Mouse (Mus musculus) kidney, postnatal 0 days (tissue): ENCODE measurements around the gene Zbtb24. TPM values are rescaled to one million over a fixed set of nuclear protein-coding genes. Genes with fewer than 3 reads are reported as not detected.
"Not testable (repeated sequence)": the region's sequence is repeated elsewhere in the genome, so short reads cannot be mapped to it uniquely, and the experiment has no call there.

Experiments used
- ATAC-seq: fragments of 200-750 bp; cut with Nextera tagmentation; replicated peaks from 2 replicates; pipeline ENCODE4 v1.8.0; 2017; ENCODE audit warnings: low read depth, moderate number of reproducible peaks, moderate TSS enrichment, moderate library complexity; ENCODE audit not compliant: low FRiP score
- DNase-seq: peaks from one replicate; pipeline ENCODE4 v3.0.0-alpha.2; 2016; ENCODE audit warnings: low spot score
- H3K27ac ChIP-seq: fragments of 300-500 bp; sonication (generic); 2 replicates; pipeline ENCODE4 v1.5.1; 2014; ENCODE audit warnings: mild to moderate bottlenecking
- H3K27me3 ChIP-seq: fragments of 300-500 bp; sonication (generic); 2 replicates; pipeline ENCODE4 v1.6.1; 2014; ENCODE audit warnings: low read length, mixed read lengths; ENCODE audit not compliant: insufficient read depth
- H3K36me3 ChIP-seq: fragments of 300-500 bp; sonication (generic); 2 replicates; pipeline ENCODE4 v1.6.1; 2014; ENCODE audit warnings: low read length, mixed read lengths; ENCODE audit not compliant: insufficient read depth
- H3K4me1 ChIP-seq: fragments of 300-500 bp; sonication (generic); replicated peaks from 2 replicates; pipeline ENCODE4 v1.6.1; 2014; ENCODE audit warnings: antibody characterized with exemption, low read length, mixed read lengths; ENCODE audit not compliant: insufficient read depth
- H3K4me2 ChIP-seq: fragments of 300-500 bp; sonication (generic); 2 replicates; pipeline ENCODE4 v1.6.1; 2014; ENCODE audit warnings: mild to moderate bottlenecking, low read length, moderate library complexity, mixed read lengths
- H3K4me3 ChIP-seq: fragments of 300-500 bp; sonication (generic); replicated peaks from 2 replicates; pipeline ENCODE4 v1.5.1; 2014; ENCODE audit warnings: low read depth, low read length
- H3K9ac ChIP-seq: fragments of 300-500 bp; sonication (generic); 2 replicates; pipeline ENCODE4 v1.6.1; 2014; ENCODE audit warnings: low read depth, low read length
- H3K9me3 ChIP-seq: fragments of 300-500 bp; sonication (generic); replicated peaks from 2 replicates; pipeline ENCODE4 v1.6.1; 2016; ENCODE audit warnings: low read length, inconsistent platforms, mixed read lengths
- CTCF ChIP-seq: IDR thresholded peaks from 2 replicates; pipeline ENCODE4 v1.5.1; 2016; ENCODE audit warnings: antibody characterized with exemption, low read depth, mild to moderate bottlenecking, moderate library complexity
- WGBS: fragments of 180-500 bp; shearing (Covaris S2); extraction: QIAGEN DNeasy Blood & Tissue Kit; methylation state at CpG from one replicate; pipeline ENCODE4 v1.1.7; 2014; 5-methylcytosine and 5-hydroxymethylcytosine counted together
- polyA plus RNA-seq: library from polyadenylated mRNA; unstranded; fragments of >200 nt; fragmentation: Nextera tagmentation; extraction: Ambion mirVana; gene quantifications from 2 replicates; pipeline ENCODE4 v1.2.1, GENCODE M21; 2015

Zbtb24 gene
- polyA plus RNA-seq, 1 experiment from 2014 or later, result 18.4 TPM

- H3K4me1 ChIP-seq, result peaks cover 13% of the 10 kb centered on the region
- WGBS, result under 1% methylated on average over 50 of the region's 50 CpGs
- H3K36me3 ChIP-seq, result peaks cover 20% of the 10 kb centered on the region
- peak; percentile 12 for TF ChIP-seq CTCF
- ATAC-seq (peak; percentile 91), DNase-seq (peak; percentile 97)
- H3K9ac ChIP-seq, result peak within 1 kb of the TSS; percentile 69
- no peaks in the 10 kb centered on the region for H3K27me3 ChIP-seq
- H3K4me3 ChIP-seq, result peak within 1 kb of the TSS; percentile 62
- H3K27ac ChIP-seq, result peak within 1 kb of the TSS; percentile 84
- no peaks in the 10 kb centered on the region for H3K9me3 ChIP-seq
- H3K4me2 ChIP-seq, result peak within 1 kb of the TSS; percentile 98
Measured at GRCm38 (mm10) chr10:41489708-41490517, 39.7 kb downstream of the Zbtb24 start, which contains the start of the genes Smpd2 and Ppil6. Smpd2 (minus strand) TSS chr10:41490369. Ppil6 (plus strand) TSS chr10:41490439.

- H3K4me3 ChIP-seq, result peak overlapping the region; percentile 62
- peaks cover 13% of the 10 kb centered on the region for H3K4me1 ChIP-seq
- ATAC-seq (no peak), DNase-seq (no peak)
- peaks cover 15% of the 10 kb centered on the region for H3K36me3 ChIP-seq
- no peak; the same call in 1 of the 2 replicates for TF ChIP-seq CTCF
- peak overlapping the region; percentile 98 for H3K4me2 ChIP-seq
- H3K27ac ChIP-seq, result peak overlapping the region; percentile 84; the same call in 1 of the 2 replicates
- no peaks in the 10 kb centered on the region for H3K9me3 ChIP-seq
- no peaks in the 10 kb centered on the region for H3K27me3 ChIP-seq
- H3K9ac ChIP-seq, result peak overlapping the region; percentile 69
- under 1% methylated on average over 29 of the region's 29 CpGs for WGBS
Measured at GRCm38 (mm10) chr10:41490518-41490873, 40.3 kb downstream of the Zbtb24 start.

GRCm38 (mm10) chr10:41491111-41491510 lies 40.9 kb downstream of the Zbtb24 start:
- DNase-seq (no peak), ATAC-seq (no peak)
- Histone ChIP-seq H3K36me3 (peaks cover 11% of the 10 kb centered on the region), H3K4me2 (peak overlapping the region; percentile 98; the same call in 1 of the 2 replicates), H3K27me3 (no peaks in the 10 kb centered on the region), H3K4me3 (peak overlapping the region; percentile 62; the same call in 1 of the 2 replicates), H3K27ac (no peak overlapping the region), H3K9ac (no peak overlapping the region), H3K4me1 (peaks cover 13% of the 10 kb centered on the region), H3K9me3 (no peaks in the 10 kb centered on the region)
- 27% methylated on average over 4 of the region's 4 CpGs for whole genome bisulfite sequencing
- no peak for TF ChIP-seq CTCF

- Histone ChIP-seq H3K4me1 (no peaks in the 10 kb centered on the region), H3K27me3 (no peaks in the 10 kb centered on the region), H3K4me2 (no peak overlapping the region), H3K4me3 (no peak overlapping the region), H3K27ac (no peak overlapping the region), H3K9ac (no peak overlapping the region), H3K9me3 (no peaks in the 10 kb centered on the region), H3K36me3 (no peaks in the 10 kb centered on the region)
- ATAC-seq, result no peak
- 54% methylated on average over 4 of the region's 4 CpGs for WGBS
- peak; percentile 25 for DNase-seq
- TF ChIP-seq CTCF, result no peak
Measured at GRCm38 (mm10) chr10:41500941-41501340, 50.8 kb downstream of the Zbtb24 start.

- H3K27me3 ChIP-seq, result no peaks in the 10 kb centered on the region
- no peak overlapping the region for H3K4me3 ChIP-seq
- no peak for DNase-seq
- no peaks in the 10 kb centered on the region for H3K9me3 ChIP-seq
- H3K4me2 ChIP-seq, result no peak overlapping the region
- H3K9ac ChIP-seq, result no peak overlapping the region
- no peak for TF ChIP-seq CTCF
- H3K36me3 ChIP-seq, result no peaks in the 10 kb centered on the region
- ATAC-seq, result no peak
- WGBS, result 91% methylated on average over 1 of the region's 1 CpGs
- H3K27ac ChIP-seq, result no peak overlapping the region
- H3K4me1 ChIP-seq, result no peaks in the 10 kb centered on the region
Measured at GRCm38 (mm10) chr10:41504996-41505395, 54.8 kb downstream of the Zbtb24 start.

GRCm38 (mm10) chr10:41505446-41505845 lies 55.3 kb downstream of the Zbtb24 start:
- not testable (repeated sequence) for H3K36me3 ChIP-seq, H3K9me3 ChIP-seq, H3K4me2 ChIP-seq, H3K9ac ChIP-seq, H3K4me1 ChIP-seq, H3K27me3 ChIP-seq, ATAC-seq, H3K4me3 ChIP-seq, H3K27ac ChIP-seq
- WGBS, result 2% methylated on average over 3 of the region's 3 CpGs
- peak; percentile 91 for DNase-seq
- peak; percentile 92 for TF ChIP-seq CTCF
